Mouse (Mus musculus) stomach, embryonic 16.5 days (tissue): ENCODE results near the gene Ndufa9. TPM values are rescaled to one million over a fixed set of nuclear protein-coding genes. Genes with fewer than 3 reads are reported as not detected.

Source experiments
- ATAC-seq: fragments of 200-750 bp; cut with Nextera tagmentation; 2 replicates; pipeline ENCODE4 v1.8.0; 2017; ENCODE audit warnings: moderate number of reproducible peaks, moderate TSS enrichment; ENCODE audit not compliant: insufficient read depth, low FRiP score
- H3K27ac ChIP-seq: fragments of 300-500 bp; sonication (generic); 2 replicates; pipeline ENCODE4 v1.5.1; 2014; ENCODE audit warnings: low read length
- H3K27me3 ChIP-seq: fragments of 300-500 bp; sonication (generic); 2 replicates; pipeline ENCODE4 v1.6.1; 2014; ENCODE audit warnings: low read length, control low read depth, mixed read lengths; ENCODE audit not compliant: control insufficient read depth, insufficient read depth
- H3K36me3 ChIP-seq: fragments of 300-500 bp; sonication (generic); 2 replicates; pipeline ENCODE4 v1.6.1; 2014; ENCODE audit warnings: low read length; ENCODE audit not compliant: control insufficient read depth, insufficient read depth
- H3K4me1 ChIP-seq: fragments of 300-500 bp; sonication (generic); 2 replicates; pipeline ENCODE4 v1.6.1; 2014; ENCODE audit warnings: low read length, control low read depth, mixed read lengths; ENCODE audit not compliant: control insufficient read depth, insufficient read depth
- H3K4me2 ChIP-seq: fragments of 300-500 bp; sonication (generic); 2 replicates; pipeline ENCODE4 v1.6.1; 2014; ENCODE audit warnings: low read depth, low read length, mixed read lengths
- H3K4me3 ChIP-seq: fragments of 300-500 bp; sonication (generic); replicated peaks from 2 replicates; pipeline ENCODE4 v1.5.1; 2014; ENCODE audit warnings: mild to moderate bottlenecking, low read length
- H3K9ac ChIP-seq: fragments of 300-500 bp; sonication (generic); 2 replicates; pipeline ENCODE4 v1.6.1; 2014; ENCODE audit warnings: low read length
- H3K9me3 ChIP-seq: fragments of 300-500 bp; sonication (generic); replicated peaks from 2 replicates; pipeline ENCODE4 v1.6.1; 2016; ENCODE audit warnings: low read length, control low read depth; ENCODE audit not compliant: control insufficient read depth
- WGBS: fragments of 180-500 bp; shearing (Covaris S2); extraction: QIAGEN DNeasy Blood & Tissue Kit; methylation state at CpG from one replicate; pipeline ENCODE4 v1.1.7; 2014; 5-methylcytosine and 5-hydroxymethylcytosine counted together
- polyA plus RNA-seq: library from polyadenylated mRNA; unstranded; fragments of >200 nt; fragmentation: Nextera tagmentation; extraction: Ambion mirVana; gene quantifications from 2 replicates; pipeline ENCODE4 v1.2.1, GENCODE M21; 2015

Ndufa9 gene
- polyA plus RNA-seq, 1 experiment from 2014 or later = 234 TPM

- no peak for ATAC-seq
- no peak overlapping the region for H3K4me3 ChIP-seq
- H3K27me3 ChIP-seq = no peaks in the 10 kb centered on the region
- H3K9ac ChIP-seq = no peak overlapping the region
- H3K9me3 ChIP-seq = no peaks in the 10 kb centered on the region
- no peak overlapping the region for H3K27ac ChIP-seq
- no peak overlapping the region for H3K4me2 ChIP-seq
- 60% methylated on average over 4 of the region's 4 CpGs for WGBS
- H3K36me3 ChIP-seq = no peaks in the 10 kb centered on the region
- no peaks in the 10 kb centered on the region for H3K4me1 ChIP-seq
These were observed 40.8 kb downstream of the Ndufa9 start for GRCm38 (mm10) chr6:126808134-126808533.

- Histone ChIP-seq H3K9me3 (no peaks in the 10 kb centered on the region), H3K4me3 (no peak overlapping the region), H3K36me3 (no peaks in the 10 kb centered on the region), H3K4me1 (no peaks in the 10 kb centered on the region), H3K27me3 (no peaks in the 10 kb centered on the region), H3K4me2 (no peak overlapping the region), H3K27ac (no peak overlapping the region), H3K9ac (no peak overlapping the region)
- 80% methylated on average over 3 of the region's 3 CpGs for WGBS
- ATAC-seq = no peak
These were observed 42.2 kb downstream of the Ndufa9 start for GRCm38 (mm10) chr6:126806783-126807182.

- no peak overlapping the region for H3K4me2 ChIP-seq
- H3K27me3 ChIP-seq = no peaks in the 10 kb centered on the region
- H3K9ac ChIP-seq = no peak overlapping the region
- H3K27ac ChIP-seq = no peak overlapping the region
- 22% methylated on average over 11 of the region's 11 CpGs for WGBS
- no peaks in the 10 kb centered on the region for H3K9me3 ChIP-seq
- ATAC-seq = no peak
- H3K36me3 ChIP-seq = no peaks in the 10 kb centered on the region
- no peaks in the 10 kb centered on the region for H3K4me1 ChIP-seq
- no peak overlapping the region for H3K4me3 ChIP-seq
These were observed 46.0 kb downstream of the Ndufa9 start for GRCm38 (mm10) chr6:126802946-126803345.

GRCm38 (mm10) chr6:126794751-126795150 is 54.2 kb downstream of the Ndufa9 start:
- Histone ChIP-seq H3K4me2 (no peak overlapping the region), H3K9ac (no peak overlapping the region), H3K4me1 (no peaks in the 10 kb centered on the region), H3K36me3 (no peaks in the 10 kb centered on the region), H3K27ac (no peak overlapping the region), H3K9me3 (no peaks in the 10 kb centered on the region), H3K27me3 (no peaks in the 10 kb centered on the region), H3K4me3 (no peak overlapping the region)
- ATAC-seq = no peak
- WGBS = 72% methylated on average over 6 of the region's 6 CpGs

- H3K9ac ChIP-seq = no peak overlapping the region
- no peaks in the 10 kb centered on the region for H3K36me3 ChIP-seq
- H3K27ac ChIP-seq = no peak overlapping the region
- H3K4me3 ChIP-seq = no peak overlapping the region
- no peak overlapping the region for H3K4me2 ChIP-seq
- no peak for ATAC-seq
- H3K4me1 ChIP-seq = no peaks in the 10 kb centered on the region
- 95% methylated on average over 6 of the region's 6 CpGs for WGBS
- H3K27me3 ChIP-seq = no peaks in the 10 kb centered on the region
- H3K9me3 ChIP-seq = no peaks in the 10 kb centered on the region
These were observed 55.2 kb downstream of the Ndufa9 start for GRCm38 (mm10) chr6:126793689-126794088.

- no peak for ATAC-seq
- H3K36me3 ChIP-seq = no peaks in the 10 kb centered on the region
- H3K4me1 ChIP-seq = no peaks in the 10 kb centered on the region
- H3K4me3 ChIP-seq = peak overlapping the region; percentile 39
- H3K9me3 ChIP-seq = no peaks in the 10 kb centered on the region
- H3K4me2 ChIP-seq = peak overlapping the region; percentile 52
- peak overlapping the region; percentile 57 for H3K9ac ChIP-seq
- 25% methylated on average over 12 of the region's 12 CpGs for WGBS
- H3K27ac ChIP-seq = no peak overlapping the region
- H3K27me3 ChIP-seq = no peaks in the 10 kb centered on the region
These were observed 57.0 kb downstream of the Ndufa9 start for GRCm38 (mm10) chr6:126791964-126792363.

- Histone ChIP-seq H3K27me3 (no peaks in the 10 kb centered on the region), H3K4me2 (no peak overlapping the region), H3K27ac (no peak overlapping the region), H3K9ac (no peak overlapping the region), H3K9me3 (no peaks in the 10 kb centered on the region), H3K4me3 (no peak overlapping the region), H3K36me3 (no peaks in the 10 kb centered on the region), H3K4me1 (no peaks in the 10 kb centered on the region)
- 35% methylated on average over 4 of the region's 4 CpGs for WGBS
- no peak for ATAC-seq
These were observed 57.4 kb downstream of the Ndufa9 start for GRCm38 (mm10) chr6:126791488-126791887.

GRCm38 (mm10) chr6:126788863-126789262 is 60.1 kb downstream of the Ndufa9 start:
- Histone ChIP-seq H3K9ac (no peak overlapping the region), H3K27ac (no peak overlapping the region), H3K4me3 (no peak overlapping the region), H3K9me3 (no peaks in the 10 kb centered on the region), H3K36me3 (no peaks in the 10 kb centered on the region), H3K4me2 (no peak overlapping the region), H3K4me1 (no peaks in the 10 kb centered on the region), H3K27me3 (no peaks in the 10 kb centered on the region)
- 80% methylated on average over 8 of the region's 8 CpGs for WGBS
- ATAC-seq = no peak

GRCm38 (mm10) chr6:126784206-126784605 is 64.7 kb downstream of the Ndufa9 start:
- no peaks in the 10 kb centered on the region for H3K9me3 ChIP-seq
- no peak for ATAC-seq
- no peaks in the 10 kb centered on the region for H3K27me3 ChIP-seq
- H3K4me2 ChIP-seq = no peak overlapping the region
- no peak overlapping the region for H3K9ac ChIP-seq
- no peak overlapping the region for H3K4me3 ChIP-seq
- H3K4me1 ChIP-seq = no peaks in the 10 kb centered on the region
- H3K36me3 ChIP-seq = no peaks in the 10 kb centered on the region
- 55% methylated on average over 5 of the region's 5 CpGs for WGBS
- no peak overlapping the region for H3K27ac ChIP-seq

- H3K36me3 ChIP-seq = no peaks in the 10 kb centered on the region
- no peaks in the 10 kb centered on the region for H3K4me1 ChIP-seq
- no peak overlapping the region for H3K9ac ChIP-seq
- H3K27me3 ChIP-seq = no peaks in the 10 kb centered on the region
- WGBS = 49% methylated on average over 10 of the region's 10 CpGs
- no peak overlapping the region for H3K27ac ChIP-seq
- ATAC-seq = no peak
- no peaks in the 10 kb centered on the region for H3K9me3 ChIP-seq
- H3K4me2 ChIP-seq = no peak overlapping the region
- no peak overlapping the region for H3K4me3 ChIP-seq
These were observed 65.3 kb downstream of the Ndufa9 start for GRCm38 (mm10) chr6:126783651-126784066.
